Mouse (Mus musculus) 416B (cell line): ENCODE measurements at regions not wholly inside any gene's neighbourhood (a gene's known extent, or its start where the extent isn't known, plus 50 kb on each side); places are given as distances from the start of the nearest gene placed in this dataset.

Experiments used
- DNase-seq: peaks from one replicate; pipeline ENCODE4 v3.0.0; 2011; ENCODE audit warnings: low read depth

DNA sequence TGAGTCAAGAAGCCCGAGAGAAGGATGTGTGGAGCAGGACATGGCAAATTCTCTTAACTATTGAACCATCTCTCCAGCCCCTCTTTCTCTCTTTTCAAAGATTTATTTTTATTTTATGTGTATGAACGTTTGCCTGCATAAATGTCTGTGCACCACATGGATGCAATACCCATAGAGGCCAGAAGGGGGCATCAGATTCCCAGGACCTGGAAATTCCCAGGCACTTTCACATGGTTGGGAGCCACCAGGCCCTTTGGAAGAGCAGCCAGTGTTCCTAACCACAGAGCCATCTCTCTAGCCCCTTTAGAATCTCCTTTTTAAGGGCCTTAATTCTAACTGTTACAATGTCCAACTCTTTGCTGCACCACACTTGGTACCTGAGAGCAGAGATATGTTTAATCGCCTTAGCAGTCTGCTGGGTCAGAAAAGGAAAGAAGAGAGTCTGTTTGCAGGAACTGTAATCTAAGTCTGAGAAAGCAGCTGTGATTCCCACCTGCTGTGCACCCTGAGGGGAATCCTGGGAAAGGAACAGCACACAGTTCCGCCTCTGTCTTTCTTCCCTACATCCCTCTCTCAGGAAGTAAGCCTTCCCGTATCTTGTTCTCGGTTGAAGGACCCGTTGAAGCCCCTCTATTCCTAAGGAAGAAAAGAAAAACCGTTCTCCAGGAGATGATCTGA lies 186.8 kb downstream of the Katnal1 start:
- no peak for DNase-seq

DNA sequence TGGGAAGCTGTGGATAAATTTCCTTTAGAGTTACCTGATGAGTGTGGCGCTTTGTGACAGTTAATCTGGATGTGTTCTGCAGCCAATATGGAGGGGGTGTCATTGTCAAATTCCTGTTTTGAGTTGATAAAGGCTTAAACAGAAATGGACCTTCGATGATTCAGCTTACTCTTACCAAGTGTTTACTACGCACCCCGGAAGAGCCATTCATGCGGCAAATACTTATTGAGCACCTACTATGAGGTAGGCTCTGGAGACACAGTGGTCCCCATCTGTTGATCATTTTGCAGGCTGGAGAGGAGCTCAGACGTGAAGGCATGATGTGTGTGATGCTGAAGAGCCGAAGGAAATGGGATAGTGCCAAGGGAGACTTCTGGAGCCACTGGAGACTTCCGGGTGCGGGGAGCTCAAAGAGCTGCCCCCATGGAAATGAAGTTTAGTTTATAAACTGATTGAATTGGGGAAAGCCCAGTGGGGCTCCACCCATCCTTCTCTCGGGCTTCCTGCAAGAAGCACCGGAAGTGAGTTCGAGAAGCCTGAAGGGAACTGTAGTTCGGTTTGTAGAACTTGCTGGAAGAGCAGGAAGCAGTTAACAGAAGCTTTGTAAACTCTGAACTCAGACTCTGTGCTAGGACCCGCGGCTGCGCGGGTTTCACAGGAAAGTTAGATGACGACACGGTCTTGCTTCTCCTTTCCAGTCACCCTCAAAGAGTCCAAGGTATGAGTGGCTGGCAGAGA lies 187.7 kb downstream of the Katnal1 start:
- no peak for DNase-seq

DNA sequence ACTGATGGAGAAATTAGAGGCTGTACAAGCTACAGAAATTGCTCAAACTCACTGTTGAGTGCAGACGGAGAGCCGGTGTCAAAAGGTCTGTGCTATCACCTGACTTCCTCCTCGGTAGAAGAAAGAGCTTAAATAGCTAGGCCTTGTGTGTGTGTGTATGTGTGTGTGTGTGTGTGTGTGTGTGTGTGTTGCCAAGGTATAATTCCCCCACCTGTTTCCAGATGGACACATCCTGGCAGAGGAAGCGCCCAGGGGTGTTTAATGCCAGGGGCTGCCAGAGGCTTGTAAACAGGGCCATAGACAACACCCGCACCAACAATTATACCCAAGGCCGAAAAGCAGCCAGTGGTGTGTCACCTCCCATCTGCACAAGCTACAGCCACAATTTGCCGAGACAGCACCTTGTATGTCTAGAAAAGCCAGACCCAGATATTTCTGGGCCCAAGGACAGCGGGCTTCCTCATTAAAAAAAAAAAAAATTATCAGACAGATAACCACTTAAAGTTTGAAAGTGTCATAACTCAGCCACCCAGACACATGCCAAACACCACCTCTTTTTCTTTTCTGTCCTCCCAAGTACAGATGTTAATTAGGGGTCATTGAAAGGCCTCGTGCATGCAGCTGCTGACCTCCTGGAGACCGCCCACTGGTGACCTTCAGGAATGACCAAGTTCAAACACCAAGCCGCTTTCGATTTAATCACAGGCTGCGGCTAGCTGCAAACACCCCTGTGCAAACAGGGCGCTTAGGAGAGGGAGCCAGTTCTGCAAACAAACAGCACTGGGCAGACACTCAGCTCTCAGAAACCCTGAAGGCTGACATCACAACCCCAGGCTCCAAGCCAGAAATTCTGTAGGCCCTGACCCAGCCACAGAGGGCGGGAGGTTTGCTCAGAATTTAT lies 188.0 kb upstream of the Ubl3 start:
- DNase-seq: no peak

- DNase-seq: no peak
Observed at GRCm38 (mm10) chr5:148739672-148740071, 187.1 kb upstream of the Ubl3 start.

- peak; percentile 99 for DNase-seq
Observed at GRCm38 (mm10) chr5:148739141-148739540, 186.6 kb upstream of the Ubl3 start.

DNA sequence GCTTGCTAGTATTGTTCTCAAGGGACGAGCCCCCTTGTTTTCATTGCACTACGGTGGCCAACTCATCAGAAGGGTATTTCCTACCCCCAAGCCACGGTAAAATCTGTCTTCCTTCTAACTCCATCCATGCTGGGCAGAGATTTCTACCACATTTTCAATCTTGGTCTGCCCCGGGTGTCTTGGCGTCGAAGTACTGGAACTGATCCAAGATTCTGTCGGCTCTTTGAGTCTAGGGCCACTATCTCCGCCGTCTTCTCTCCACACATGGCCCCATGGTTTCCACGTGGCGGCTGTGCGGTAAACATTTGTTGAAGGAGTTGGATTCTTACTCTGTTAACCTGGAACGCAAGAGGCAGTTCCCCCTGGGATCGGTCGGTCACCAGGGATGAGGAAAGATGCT lies 177.0 kb upstream of the Ubl3 start:
- DNase-seq: no peak

- DNase-seq: peak; percentile 80
Observed at GRCm38 (mm10) chr5:148728492-148728891, 175.9 kb upstream of the Ubl3 start.

DNA sequence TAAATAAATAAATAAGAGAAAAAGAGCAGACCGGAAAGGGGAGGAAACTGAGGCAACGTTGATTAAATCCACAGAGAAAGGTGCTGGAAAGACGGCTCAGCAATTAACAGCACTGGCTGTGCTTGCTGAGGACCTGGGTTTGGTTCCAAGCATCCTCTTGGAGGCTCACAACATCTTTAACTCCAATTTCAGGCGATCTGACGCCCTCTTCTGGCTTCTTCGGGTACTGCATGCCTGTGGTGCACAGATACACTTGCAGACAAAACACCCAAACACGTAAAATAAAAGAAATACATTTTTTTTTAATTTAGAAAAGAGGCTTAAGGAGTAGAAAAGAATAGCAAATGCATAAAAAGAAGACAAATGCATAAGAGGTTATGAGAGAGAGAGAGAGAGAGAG lies 173.9 kb upstream of the Ubl3 start:
- DNase-seq: no peak

GRCm38 (mm10) chr5:148724470-148724869 lies 171.9 kb upstream of the Ubl3 start:
- peak; percentile 91 for DNase-seq

GRCm38 (mm10) chr5:148723677-148724227 lies 171.2 kb upstream of the Ubl3 start:
- no peak for DNase-seq

DNA sequence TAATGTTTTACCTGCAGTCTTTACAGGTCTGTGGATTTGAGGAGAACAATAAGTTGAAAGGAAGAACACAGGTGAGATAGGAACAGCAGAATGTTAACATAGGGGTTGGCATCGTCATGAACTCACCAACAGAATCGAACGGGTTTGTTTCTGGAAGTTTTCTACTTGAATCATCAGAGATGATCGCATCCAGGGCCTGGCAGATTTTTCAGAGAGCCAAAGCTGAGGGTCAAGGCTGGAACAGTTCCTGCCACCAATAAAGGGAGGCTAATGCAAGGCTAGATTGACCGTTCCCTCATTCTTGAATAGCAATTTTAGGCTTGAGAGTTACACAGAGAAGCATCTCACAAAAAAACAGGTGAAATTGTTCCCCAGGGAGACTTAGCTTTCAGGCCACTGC lies 168.0 kb upstream of the Ubl3 start:
- no peak for DNase-seq

- no peak for DNase-seq
Observed at GRCm38 (mm10) chr5:148716633-148717032, 164.0 kb upstream of the Ubl3 start.

DNA sequence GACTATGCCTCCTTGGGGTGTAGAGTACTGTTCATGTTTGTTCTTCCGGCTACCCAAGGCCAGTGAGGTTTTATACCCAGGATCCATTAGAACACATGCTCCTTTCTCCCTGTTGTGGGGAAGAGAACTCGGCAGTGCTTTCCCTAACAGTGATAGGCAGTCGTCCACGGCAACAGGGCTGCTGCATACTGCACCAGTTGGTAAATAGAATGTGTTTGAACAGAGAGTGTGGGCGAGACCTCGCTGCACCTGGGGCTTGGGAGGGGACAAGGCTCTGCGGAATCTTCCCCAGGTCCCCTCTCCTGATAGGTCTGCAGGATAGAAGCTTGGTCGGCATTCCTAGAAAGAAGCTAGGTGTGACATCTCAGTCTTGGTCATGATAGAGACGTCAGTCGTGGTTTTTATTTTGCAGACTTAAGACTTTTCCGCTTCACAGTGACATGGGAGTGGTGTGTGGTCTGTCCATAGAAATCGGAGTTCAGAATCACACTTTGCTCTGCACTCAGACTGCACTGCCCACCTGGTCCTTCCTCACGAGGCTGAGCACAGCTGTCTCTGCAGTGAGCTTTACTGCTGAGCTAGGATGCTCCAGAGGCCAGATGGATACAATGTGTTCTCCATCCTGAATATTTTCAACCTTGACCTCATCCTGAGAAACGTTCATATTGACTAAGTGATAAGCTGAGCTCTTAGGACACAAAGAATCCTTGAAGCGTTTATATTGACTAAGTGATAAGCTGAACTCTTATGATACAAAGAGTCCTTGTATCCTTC lies 162.8 kb upstream of the Ubl3 start:
- DNase-seq: no peak

DNA sequence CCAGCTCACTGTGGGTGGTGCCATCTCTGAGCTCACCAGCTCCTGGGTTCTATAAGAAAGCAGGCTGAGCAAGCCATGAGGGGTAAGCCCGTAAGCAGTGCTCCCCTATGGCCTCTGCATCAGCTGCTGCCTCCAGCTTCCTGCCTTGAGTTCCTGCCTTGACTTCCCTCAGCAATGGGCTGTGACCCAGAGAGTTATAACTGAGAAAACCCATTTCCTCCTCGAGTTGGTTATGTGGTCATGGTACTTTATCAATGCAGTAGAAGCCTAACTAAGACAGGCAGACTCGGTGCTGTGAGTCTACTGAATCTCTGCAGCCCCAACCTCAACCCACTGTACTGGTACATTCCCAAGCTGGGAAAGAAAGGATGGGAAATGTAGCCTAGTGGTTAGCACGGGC lies 162.2 kb upstream of the Ubl3 start:
- no peak for DNase-seq

GRCm38 (mm10) chr5:148713796-148714195 lies 161.2 kb upstream of the Ubl3 start:
- DNase-seq: no peak

- no peak for DNase-seq
Observed at GRCm38 (mm10) chr5:148713039-148713438, 160.4 kb upstream of the Ubl3 start.

- DNase-seq: peak; percentile 33
Observed at GRCm38 (mm10) chr5:148711570-148711969, 159.0 kb upstream of the Ubl3 start.

DNA sequence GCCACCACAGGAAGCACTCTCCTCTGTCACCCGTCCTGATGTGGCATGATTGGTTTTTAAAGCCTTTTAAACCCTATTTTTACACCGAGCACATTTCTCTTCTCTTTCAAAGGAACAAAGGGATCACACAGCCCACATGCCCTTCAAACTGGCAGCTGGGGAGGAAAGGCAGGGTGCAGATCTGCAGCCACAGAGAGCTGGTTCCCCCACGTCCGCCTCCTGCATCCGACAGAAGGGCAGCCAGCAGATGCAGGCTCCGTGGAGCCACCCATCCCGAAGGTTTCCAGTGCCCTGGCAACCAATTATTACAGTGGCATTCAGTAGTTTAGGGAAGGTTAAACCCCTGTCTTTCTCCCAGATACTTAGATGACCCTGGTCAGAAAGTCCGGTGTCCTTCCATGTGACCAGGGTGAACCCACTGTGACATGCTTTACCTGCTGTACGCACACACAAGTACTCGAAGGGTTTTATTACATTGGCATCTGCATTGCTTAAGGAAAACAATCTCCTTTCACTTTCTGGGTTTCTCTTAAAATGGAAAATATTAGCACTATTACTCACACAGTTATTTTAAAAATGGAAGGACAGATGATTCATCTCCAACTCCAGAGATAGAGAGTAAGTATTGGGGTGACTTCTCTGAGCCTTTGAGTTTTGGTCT lies 156.7 kb upstream of the Ubl3 start:
- DNase-seq: no peak

GRCm38 (mm10) chr5:148708014-148708741 lies 155.6 kb upstream of the Ubl3 start:
- DNase-seq: peak; percentile 61

- no peak for DNase-seq
Observed at GRCm38 (mm10) chr5:148707335-148707734, 154.7 kb upstream of the Ubl3 start.
